Mouse (Mus musculus) stomach, embryonic 16.5 days (tissue): ENCODE results near the gene Mocs3. TPM values are rescaled to one million over a fixed set of nuclear protein-coding genes. Genes with fewer than 3 reads are reported as not detected.

ENCODE experiments used
- ATAC-seq: fragments of 200-750 bp; cut with Nextera tagmentation; 2 replicates; pipeline ENCODE4 v1.8.0; 2017; ENCODE audit warnings: moderate number of reproducible peaks, moderate TSS enrichment; ENCODE audit not compliant: insufficient read depth, low FRiP score
- H3K27ac ChIP-seq: fragments of 300-500 bp; sonication (generic); 2 replicates; pipeline ENCODE4 v1.5.1; 2014; ENCODE audit warnings: low read length
- H3K27me3 ChIP-seq: fragments of 300-500 bp; sonication (generic); 2 replicates; pipeline ENCODE4 v1.6.1; 2014; ENCODE audit warnings: low read length, control low read depth, mixed read lengths; ENCODE audit not compliant: control insufficient read depth, insufficient read depth
- H3K36me3 ChIP-seq: fragments of 300-500 bp; sonication (generic); 2 replicates; pipeline ENCODE4 v1.6.1; 2014; ENCODE audit warnings: low read length; ENCODE audit not compliant: control insufficient read depth, insufficient read depth
- H3K4me1 ChIP-seq: fragments of 300-500 bp; sonication (generic); 2 replicates; pipeline ENCODE4 v1.6.1; 2014; ENCODE audit warnings: low read length, control low read depth, mixed read lengths; ENCODE audit not compliant: control insufficient read depth, insufficient read depth
- H3K4me2 ChIP-seq: fragments of 300-500 bp; sonication (generic); 2 replicates; pipeline ENCODE4 v1.6.1; 2014; ENCODE audit warnings: low read depth, low read length, mixed read lengths
- H3K4me3 ChIP-seq: fragments of 300-500 bp; sonication (generic); replicated peaks from 2 replicates; pipeline ENCODE4 v1.5.1; 2014; ENCODE audit warnings: mild to moderate bottlenecking, low read length
- H3K9ac ChIP-seq: fragments of 300-500 bp; sonication (generic); 2 replicates; pipeline ENCODE4 v1.6.1; 2014; ENCODE audit warnings: low read length
- H3K9me3 ChIP-seq: fragments of 300-500 bp; sonication (generic); replicated peaks from 2 replicates; pipeline ENCODE4 v1.6.1; 2016; ENCODE audit warnings: low read length, control low read depth; ENCODE audit not compliant: control insufficient read depth
- WGBS: fragments of 180-500 bp; shearing (Covaris S2); extraction: QIAGEN DNeasy Blood & Tissue Kit; methylation state at CpG from one replicate; pipeline ENCODE4 v1.1.7; 2014; 5-methylcytosine and 5-hydroxymethylcytosine counted together
- polyA plus RNA-seq: library from polyadenylated mRNA; unstranded; fragments of >200 nt; fragmentation: Nextera tagmentation; extraction: Ambion mirVana; gene quantifications from 2 replicates; pipeline ENCODE4 v1.2.1, GENCODE M21; 2015

The Mocs3 gene
- polyA plus RNA-seq, 1 experiment from 2014 or later: 3.4 TPM

DNA sequence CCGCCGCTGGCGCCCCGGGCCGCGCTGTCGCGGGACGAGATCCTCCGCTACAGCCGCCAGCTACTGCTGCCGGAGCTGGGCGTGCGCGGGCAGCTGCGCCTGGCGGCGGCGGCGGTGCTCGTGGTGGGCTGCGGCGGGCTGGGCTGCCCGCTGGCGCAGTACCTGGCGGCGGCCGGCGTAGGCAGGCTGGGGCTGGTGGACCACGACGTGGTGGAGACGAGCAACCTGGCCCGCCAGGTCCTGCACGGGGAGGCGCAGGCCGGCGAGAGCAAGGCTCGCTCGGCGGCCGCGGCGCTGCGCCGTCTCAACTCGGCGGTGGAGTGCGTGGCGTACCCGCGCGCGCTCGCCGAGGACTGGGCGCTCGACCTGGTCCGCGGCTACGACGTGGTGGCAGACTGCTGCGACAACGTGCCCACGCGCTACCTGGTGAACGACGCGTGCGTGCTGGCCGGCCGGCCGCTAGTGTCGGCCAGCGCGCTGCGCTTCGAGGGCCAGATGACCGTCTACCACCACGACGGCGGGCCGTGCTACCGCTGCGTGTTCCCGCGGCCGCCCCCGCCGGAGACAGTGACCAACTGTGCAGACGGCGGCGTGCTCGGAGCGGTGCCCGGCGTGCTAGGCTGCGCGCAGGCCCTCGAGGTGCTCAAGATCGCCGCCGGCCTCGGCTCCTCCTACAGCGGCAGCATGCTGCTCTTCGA, 500 bp downstream of the Mocs3 start:
- peak overlapping the region; percentile 90 for H3K9ac ChIP-seq
- peak overlapping the region; percentile 90 for H3K4me3 ChIP-seq
- no peaks in the 10 kb centered on the region; the same call in 1 of the 2 replicates for H3K36me3 ChIP-seq
- H3K27ac ChIP-seq: peak overlapping the region; percentile 84
- H3K4me2 ChIP-seq: peak overlapping the region; percentile 97
- H3K27me3 ChIP-seq: no peaks in the 10 kb centered on the region
- ATAC-seq: peak; percentile 49; the same call in 1 of the 2 replicates
- H3K9me3 ChIP-seq: no peaks in the 10 kb centered on the region
- 2% methylated on average over 90 of the region's 105 CpGs for WGBS
- H3K4me1 ChIP-seq: peaks cover 23% of the 10 kb centered on the region

DNA sequence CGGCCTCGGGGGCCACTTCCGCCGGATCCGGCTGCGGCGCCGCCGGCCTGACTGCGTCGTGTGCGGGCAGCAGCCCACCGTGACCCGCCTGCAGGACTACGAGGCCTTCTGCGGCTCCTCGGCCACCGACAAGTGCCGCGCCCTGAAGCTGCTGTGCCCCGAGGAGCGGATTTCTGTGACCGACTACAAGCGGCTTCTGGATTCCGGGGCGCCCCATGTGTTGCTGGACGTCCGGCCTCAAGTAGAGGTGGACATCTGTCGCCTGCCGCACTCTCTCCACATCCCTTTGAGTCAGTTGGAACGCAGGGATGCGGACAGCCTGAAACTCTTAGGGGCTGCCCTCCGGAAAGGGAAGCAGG, 1.0 kb downstream of the Mocs3 start:
- Histone ChIP-seq H3K27ac (no peak overlapping the region), H3K9me3 (no peaks in the 10 kb centered on the region), H3K4me2 (peak overlapping the region; percentile 97), H3K36me3 (no peaks in the 10 kb centered on the region; the same call in 1 of the 2 replicates), H3K9ac (peak overlapping the region; percentile 90), H3K27me3 (no peaks in the 10 kb centered on the region), H3K4me3 (peak overlapping the region; percentile 90), H3K4me1 (peaks cover 23% of the 10 kb centered on the region)
- 52% methylated on average over 33 of the region's 33 CpGs for WGBS
- ATAC-seq: no peak

GRCm38 (mm10) chr2:168233286-168233685, 2.9 kb downstream of the Mocs3 start:
- H3K4me3 ChIP-seq: no peak overlapping the region
- H3K4me2 ChIP-seq: no peak overlapping the region
- H3K9ac ChIP-seq: no peak overlapping the region
- no peaks in the 10 kb centered on the region for H3K27me3 ChIP-seq
- peaks cover 23% of the 10 kb centered on the region for H3K4me1 ChIP-seq
- no peaks in the 10 kb centered on the region; the same call in 1 of the 2 replicates for H3K36me3 ChIP-seq
- no peak for ATAC-seq
- 82% methylated on average over 5 of the region's 5 CpGs for WGBS
- no peaks in the 10 kb centered on the region for H3K9me3 ChIP-seq
- no peak overlapping the region for H3K27ac ChIP-seq

GRCm38 (mm10) chr2:168238335-168238734, 7.9 kb downstream of the Mocs3 start:
- no peaks in the 10 kb centered on the region for H3K4me1 ChIP-seq
- H3K9me3 ChIP-seq: no peaks in the 10 kb centered on the region
- ATAC-seq: no peak
- H3K36me3 ChIP-seq: no peaks in the 10 kb centered on the region; the same call in 1 of the 2 replicates
- H3K4me3 ChIP-seq: no peak overlapping the region
- H3K4me2 ChIP-seq: no peak overlapping the region
- no peaks in the 10 kb centered on the region for H3K27me3 ChIP-seq
- WGBS: 87% methylated on average over 4 of the region's 4 CpGs
- H3K27ac ChIP-seq: no peak overlapping the region
- H3K9ac ChIP-seq: no peak overlapping the region

- H3K9ac ChIP-seq: no peak overlapping the region
- ATAC-seq: no peak
- no peaks in the 10 kb centered on the region for H3K27me3 ChIP-seq
- H3K4me2 ChIP-seq: no peak overlapping the region
- no peaks in the 10 kb centered on the region for H3K36me3 ChIP-seq
- H3K4me3 ChIP-seq: no peak overlapping the region
- no peak overlapping the region for H3K27ac ChIP-seq
- no peaks in the 10 kb centered on the region for H3K9me3 ChIP-seq
- no peaks in the 10 kb centered on the region for H3K4me1 ChIP-seq
These were observed 12.4 kb downstream of the Mocs3 start for GRCm38 (mm10) chr2:168242841-168243240.

DNA sequence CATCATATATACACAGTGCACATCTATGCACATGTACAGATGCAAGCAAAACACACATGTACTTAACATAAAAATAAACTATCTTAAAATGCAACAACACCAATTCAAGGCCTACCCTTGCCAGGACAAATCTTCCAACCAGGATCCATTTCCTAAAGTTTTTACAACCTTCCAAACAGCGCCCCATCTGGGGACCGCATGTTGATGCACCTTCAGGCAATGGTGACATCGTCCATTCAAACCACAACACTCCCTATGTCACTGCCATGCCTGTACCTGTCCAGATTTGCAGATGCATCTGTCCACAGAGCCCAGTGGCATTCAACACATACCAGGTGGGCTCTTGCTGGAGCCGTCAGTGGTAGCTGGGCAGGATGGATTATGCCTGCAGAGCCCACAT, 12.9 kb downstream of the Mocs3 start:
- no peak overlapping the region for H3K27ac ChIP-seq
- WGBS: 75% methylated on average over 4 of the region's 4 CpGs
- H3K9ac ChIP-seq: no peak overlapping the region
- H3K27me3 ChIP-seq: no peaks in the 10 kb centered on the region
- no peak for ATAC-seq
- H3K9me3 ChIP-seq: no peaks in the 10 kb centered on the region
- no peaks in the 10 kb centered on the region for H3K36me3 ChIP-seq
- no peak overlapping the region for H3K4me3 ChIP-seq
- no peaks in the 10 kb centered on the region for H3K4me1 ChIP-seq
- H3K4me2 ChIP-seq: no peak overlapping the region

DNA sequence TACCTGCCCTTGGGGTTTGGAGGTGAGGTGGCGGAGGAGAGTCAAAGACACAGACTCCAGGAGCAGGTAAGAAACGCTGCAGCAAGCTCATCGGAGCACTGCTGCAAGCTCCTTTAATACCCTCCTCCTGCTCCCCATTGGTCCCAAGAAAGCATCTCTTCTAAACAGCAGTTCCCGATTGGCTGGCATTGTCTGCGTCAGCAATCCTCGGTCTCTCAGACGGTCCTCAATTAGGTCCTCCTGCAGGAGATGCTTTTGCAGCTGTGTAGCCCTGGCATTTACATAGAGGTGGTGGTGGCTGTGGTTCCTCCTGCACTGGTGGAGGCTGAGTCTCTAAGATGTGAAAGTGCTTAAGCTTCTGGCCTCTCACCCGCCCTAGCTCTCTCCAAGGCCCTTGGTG, 15.1 kb downstream of the Mocs3 start:
- no peak overlapping the region for H3K4me3 ChIP-seq
- ATAC-seq: no peak
- H3K9me3 ChIP-seq: no peaks in the 10 kb centered on the region
- H3K36me3 ChIP-seq: no peaks in the 10 kb centered on the region
- no peak overlapping the region for H3K4me2 ChIP-seq
- WGBS: 33% methylated on average over 8 of the region's 8 CpGs
- no peak overlapping the region for H3K9ac ChIP-seq
- no peak overlapping the region for H3K27ac ChIP-seq
- H3K4me1 ChIP-seq: no peaks in the 10 kb centered on the region
- no peaks in the 10 kb centered on the region for H3K27me3 ChIP-seq

- WGBS: 73% methylated on average over 8 of the region's 8 CpGs
These were observed 17.9 kb downstream of the Mocs3 start for GRCm38 (mm10) chr2:168248167-168248855.

GRCm38 (mm10) chr2:168248856-168249245, 18.4 kb downstream of the Mocs3 start:
- H3K4me2 ChIP-seq: no peak overlapping the region
- ATAC-seq: no peak
- H3K27ac ChIP-seq: no peak overlapping the region
- H3K4me3 ChIP-seq: no peak overlapping the region
- H3K4me1 ChIP-seq: no peaks in the 10 kb centered on the region
- H3K36me3 ChIP-seq: no peaks in the 10 kb centered on the region
- 19% methylated on average over 2 of the region's 2 CpGs for WGBS
- no peak overlapping the region for H3K9ac ChIP-seq
- no peaks in the 10 kb centered on the region for H3K9me3 ChIP-seq
- no peaks in the 10 kb centered on the region for H3K27me3 ChIP-seq

More at GRCm38 (mm10) chr2:168248167-168248855, 17.9 kb downstream of the Mocs3 start:
- ATAC-seq: no peak
- no peak overlapping the region for H3K4me3 ChIP-seq
- H3K9ac ChIP-seq: no peak overlapping the region
- H3K4me1 ChIP-seq: no peaks in the 10 kb centered on the region
- H3K36me3 ChIP-seq: no peaks in the 10 kb centered on the region
- H3K27ac ChIP-seq: no peak overlapping the region
- no peaks in the 10 kb centered on the region for H3K27me3 ChIP-seq
- no peak overlapping the region for H3K4me2 ChIP-seq
- no peaks in the 10 kb centered on the region for H3K9me3 ChIP-seq
